Mouse (Mus musculus): ENCODE results near the gene Grap. TPM values are rescaled to one million over a fixed set of nuclear protein-coding genes. Genes with fewer than 3 reads are reported as not detected.
A peak's percentile ranks its signal among the peaks of the same experiment; 100 is the strongest.

Gene Grap
- total RNA-seq, 2 experiments from 2014 or later = 1.3 to 2.4 TPM

GRCm38 (mm10) chr11:61713157-61713855 lies 60.2 kb downstream of the Grap start:
- ATAC-seq (replicated peaks; ENCODE audit: low FRiP score, low TSS enrichment, poor library complexity, severe bottlenecking) = no peak

GRCm38 (mm10) chr11:61714346-61715117 lies 61.5 kb downstream of the Grap start:
- ATAC-seq (replicated peaks; ENCODE audit: low FRiP score, low TSS enrichment, poor library complexity, severe bottlenecking) = peak; percentile 80

GRCm38 (mm10) chr11:61715130-61715529 lies 62.1 kb downstream of the Grap start:
- peak; percentile 15; the same call in 1 of the 2 replicates for ATAC-seq (replicated peaks; ENCODE audit: low FRiP score, low TSS enrichment, poor library complexity, severe bottlenecking)

- ATAC-seq (replicated peaks; ENCODE audit: low FRiP score, low TSS enrichment, poor library complexity, severe bottlenecking) = no peak
Measured at GRCm38 (mm10) chr11:61717990-61718389, 64.9 kb downstream of the Grap start.

GRCm38 (mm10) chr11:61719387-61719786 lies 66.3 kb downstream of the Grap start:
- ATAC-seq (replicated peaks; ENCODE audit: low FRiP score, low TSS enrichment, poor library complexity, severe bottlenecking) = no peak

GRCm38 (mm10) chr11:61719826-61720225 lies 66.8 kb downstream of the Grap start:
- ATAC-seq (replicated peaks; ENCODE audit: low FRiP score, low TSS enrichment, poor library complexity, severe bottlenecking) = no peak

GRCm38 (mm10) chr11:61720636-61721035 lies 67.6 kb downstream of the Grap start, which contains the start of gene Slc5a10:
Slc5a10 (minus strand) TSS chr11:61720826.
- ATAC-seq (replicated peaks; ENCODE audit: low FRiP score, low TSS enrichment, poor library complexity, severe bottlenecking) = no peak

- no peak for ATAC-seq (replicated peaks; ENCODE audit: low FRiP score, low TSS enrichment, poor library complexity, severe bottlenecking)
Measured at GRCm38 (mm10) chr11:61722077-61722476, 69.0 kb downstream of the Grap start.

Other genes starting within 250 kb of the Grap start
- not detected in 2 replicates for gene Rnf112, start 199.1 kb upstream of the Grap start, total RNA-seq (2014; fragmentation: Nextera tagmentation)
- gene Rnf112, start 199.1 kb upstream of the Grap start, total RNA-seq (2017) = not detected in 2 replicates
- gene Mfap4, start 167.8 kb upstream of the Grap start, total RNA-seq (2014; fragmentation: Nextera tagmentation) = not detected in 2 replicates
- not detected in 2 replicates for gene Mfap4, start 167.8 kb upstream of the Grap start, total RNA-seq (2017)
- gene Mapk7, start 158.9 kb upstream of the Grap start, total RNA-seq (2014; fragmentation: Nextera tagmentation) = 6.8 and 15.5 TPM in 2 replicates
- gene Mapk7, start 158.9 kb upstream of the Grap start, total RNA-seq (2017) = 5.1 and 9.5 TPM in 2 replicates
- 4.3 and 8.6 TPM in 2 replicates for gene B9d1, start 148.1 kb upstream of the Grap start, total RNA-seq (2014; fragmentation: Nextera tagmentation)
- 3.4 and 10.4 TPM in 2 replicates for gene B9d1, start 148.1 kb upstream of the Grap start, total RNA-seq (2017)
- 2.2 TPM in 1 of 2 replicates, not detected in the other for gene Epn2, start 73.6 kb upstream of the Grap start, total RNA-seq (2014; fragmentation: Nextera tagmentation)
- 0.38 and 4.1 TPM in 2 replicates for gene Epn2, start 73.6 kb upstream of the Grap start, total RNA-seq (2017)
- gene Fam83g, start 30.8 kb downstream of the Grap start, total RNA-seq (2014; fragmentation: Nextera tagmentation) = not detected in 2 replicates
- gene Fam83g, start 30.8 kb downstream of the Grap start, total RNA-seq (2017) = not detected in 2 replicates
- gene Slc5a10, start 67.6 kb downstream of the Grap start, total RNA-seq (2014; fragmentation: Nextera tagmentation) = not detected in 2 replicates
- not detected in 2 replicates for gene Slc5a10, start 67.6 kb downstream of the Grap start, total RNA-seq (2017)
- gene Prpsap2, start 108.8 kb downstream of the Grap start, total RNA-seq (2014; fragmentation: Nextera tagmentation) = 17.9 and 27.7 TPM in 2 replicates
- gene Prpsap2, start 108.8 kb downstream of the Grap start, total RNA-seq (2017) = 29.4 and 31.8 TPM in 2 replicates
- 15.1 and 25.9 TPM in 2 replicates for gene Ulk2, start 201.8 kb downstream of the Grap start, total RNA-seq (2014; fragmentation: Nextera tagmentation)
- 21.7 and 21.9 TPM in 2 replicates for gene Ulk2, start 201.8 kb downstream of the Grap start, total RNA-seq (2017)